Mouse (Mus musculus): Measurements from ENCODE around the gene Cacna2d3. TPM values are rescaled to one million over a fixed set of nuclear protein-coding genes. Genes with fewer than 3 reads are reported as not detected.

Gene Cacna2d3
- total RNA-seq, 2 experiments from 2014 or later: 1.9 to 2.1 TPM

Other genes starting within 250 kb of the Cacna2d3 start
- gene Selenok, start 246.4 kb upstream of the Cacna2d3 start, total RNA-seq (2021): 10 to 100 TPM; 64.8 to 70.6 TPM